Mouse (Mus musculus): ENCODE measurements around the gene Cyp3a11. TPM values are rescaled to one million over a fixed set of nuclear protein-coding genes. Genes with fewer than 3 reads are reported as not detected.

The Cyp3a11 gene
- total RNA-seq (2012; rRNA removed) (not detected in 2 replicates), total RNA-seq (2014; rRNA removed) (not detected in 2 replicates), polyA plus RNA-seq (2012; ENCODE audit: insufficient read length, low read depth) (not detected in 2 replicates)

DNA sequence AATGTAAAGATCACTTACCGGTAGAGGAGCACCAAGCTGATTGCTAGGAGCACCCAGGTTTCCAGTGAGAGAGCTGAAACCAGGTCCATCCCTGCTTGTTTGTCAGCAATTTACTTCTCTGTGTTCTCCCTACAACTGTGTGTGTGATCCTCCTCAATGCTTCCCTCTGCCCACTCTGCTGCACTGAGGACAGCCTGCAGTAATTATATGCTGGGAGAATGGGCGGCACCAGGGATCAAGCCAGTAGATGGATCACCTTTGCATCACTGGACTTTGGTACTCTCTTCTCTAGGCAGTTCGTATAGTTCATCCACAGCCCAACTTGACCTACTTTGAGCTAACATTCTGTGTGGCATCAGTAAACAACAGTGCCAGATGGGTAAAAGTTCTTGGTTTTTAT lies at the start of gene Cyp3a11:
TSS of gene Cyp3a11 (minus strand) at position 277 of the 400 bp plus-strand sequence.
- Histone ChIP-seq H3K9me3 (replicated peaks; ENCODE audit: low read length) (peaks cover 44% of the 10 kb centered on the region), H3K4me2 (ENCODE audit: insufficient read depth, low read depth, poor library complexity, severe bottlenecking) (no peak within 1 kb of the TSS), H3K79me2 (replicated peaks; ENCODE audit: control insufficient read depth, extremely low read depth, insufficient read depth, poor library complexity, severe bottlenecking) (no peaks in the 10 kb centered on the region), H3K4me3 (replicated peaks in 1 of 3; ENCODE audit: low read depth in 2 of 3, low read length in 2 of 3, poor library complexity in 1 of 3) (no peak within 1 kb of the TSS), H3K36me3 (replicated peaks in 1 of 2; ENCODE audit: control insufficient read depth in 1 of 2, insufficient read depth in 1 of 2, low read length in 1 of 2) (no peaks in the 10 kb centered on the region), H3K27ac (ENCODE audit: insufficient read depth, low read depth) (no peak within 1 kb of the TSS), H3K9ac (ENCODE audit: insufficient read depth, low read depth) (no peak within 1 kb of the TSS), H3K4me1 (ENCODE audit: control insufficient read depth in 1 of 2, insufficient read depth in 2 of 2) (no peaks in the 10 kb centered on the region), H3K27me3 (replicated peaks) (no peaks in the 10 kb centered on the region)
- in situ Hi-C loops (cut with MboI; ENCODE audit: low pct_ligation_motif_present, low pct_unique_long_range_greater_than_20kb, low sequenced_read_pairs): no loop called here
- dilution Hi-C loops (cut with MboI; ENCODE audit: extremely low pct_ligation_motif_present, extremely low pct_unique_long_range_greater_than_20kb, low sequenced_read_pairs): no loop called here
- no peak for DNase-seq (ENCODE audit: extremely low read depth)
- TF ChIP-seq NELFE (IDR thresholded peaks at IDR 0.05; ENCODE audit: low read depth, low read length): no peak

DNA sequence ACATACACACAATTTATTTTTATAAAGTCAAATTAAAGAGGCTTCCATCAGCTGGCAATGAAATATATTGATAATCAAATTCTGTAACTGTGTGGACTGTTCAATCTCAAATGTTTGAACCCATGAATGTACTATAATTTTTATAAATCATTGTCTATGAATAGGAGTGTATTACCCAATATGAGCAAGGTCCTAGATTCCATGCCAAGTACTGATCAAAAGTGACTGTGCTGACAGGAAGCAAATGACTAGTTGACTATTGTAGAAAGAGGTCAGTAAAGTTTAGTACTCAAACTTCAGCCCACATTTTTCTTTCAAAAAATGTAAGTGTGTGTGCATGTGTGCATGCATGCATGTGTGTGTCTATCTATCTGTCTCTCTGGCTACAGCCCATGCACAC lies 33.1 kb upstream of the Cyp3a11 start:
- in situ Hi-C loops (cut with MboI; ENCODE audit: low pct_ligation_motif_present, low pct_unique_long_range_greater_than_20kb, low sequenced_read_pairs): no loop called here
- no peak overlapping the region for H3K27ac ChIP-seq (ENCODE audit: insufficient read depth, low read depth)
- no peak overlapping the region for H3K4me2 ChIP-seq (ENCODE audit: insufficient read depth, low read depth, poor library complexity, severe bottlenecking)
- dilution Hi-C loops (cut with MboI; ENCODE audit: extremely low pct_ligation_motif_present, extremely low pct_unique_long_range_greater_than_20kb, low sequenced_read_pairs): no loop called here
- peaks cover 52% of the 10 kb centered on the region for H3K9me3 ChIP-seq (replicated peaks; ENCODE audit: low read length)
- H3K4me3 ChIP-seq (replicated peaks in 1 of 3; ENCODE audit: low read depth in 2 of 3, low read length in 2 of 3, poor library complexity in 1 of 3): no peak overlapping the region
- no peaks in the 10 kb centered on the region for H3K27me3 ChIP-seq (replicated peaks)
- H3K79me2 ChIP-seq (replicated peaks; ENCODE audit: control insufficient read depth, extremely low read depth, insufficient read depth, poor library complexity, severe bottlenecking): no peaks in the 10 kb centered on the region
- no peaks in the 10 kb centered on the region for H3K4me1 ChIP-seq (ENCODE audit: control insufficient read depth in 1 of 2, insufficient read depth in 2 of 2)
- no peak for DNase-seq (ENCODE audit: extremely low read depth)
- TF ChIP-seq MAFK (IDR thresholded peaks at IDR 0.05; ENCODE audit: insufficient replicate concordance, low read length) (no peak), JUND (conservative IDR thresholded peaks at IDR 0.05; ENCODE audit: low read depth, low read length) (no peak), MEF2A (IDR thresholded peaks at IDR 0.05; ENCODE audit: borderline replicate concordance, low read depth, low read length) (no peak), NELFE (IDR thresholded peaks at IDR 0.05; ENCODE audit: low read depth, low read length) (no peak), POLR2A (IDR thresholded peaks at IDR 0.05; ENCODE audit: low read depth, low read length) (no peak), MYC (IDR thresholded peaks at IDR 0.05; ENCODE audit: low read depth, low read length) (no peak), ZMIZ1 (IDR thresholded peaks at IDR 0.05; ENCODE audit: low read depth, low read length) (no peak), ELF1 (IDR thresholded peaks at IDR 0.05; ENCODE audit: low read depth, low read length) (no peak), GABPA (IDR thresholded peaks at IDR 0.05; ENCODE audit: insufficient replicate concordance, low read depth, low read length) (no peak), CHD2 (IDR thresholded peaks at IDR 0.05; ENCODE audit: low read length) (no peak), POLR2AphosphoS2 (IDR thresholded peaks at IDR 0.05; ENCODE audit: low read depth, low read length) (no peak), BHLHE40 (IDR thresholded peaks at IDR 0.05; ENCODE audit: low read depth, low read length) (no peak), UBTF (IDR thresholded peaks at IDR 0.05; ENCODE audit: low read depth, low read length) (no peak), PAX5 (IDR thresholded peaks at IDR 0.05; ENCODE audit: low read length) (no peak), MAX (IDR thresholded peaks at IDR 0.05; ENCODE audit: low read length) (no peak), USF1 (IDR thresholded peaks at IDR 0.05; ENCODE audit: low read depth, low read length) (no peak)
- no peaks in the 10 kb centered on the region for H3K36me3 ChIP-seq (replicated peaks in 1 of 2; ENCODE audit: control insufficient read depth in 1 of 2, insufficient read depth in 1 of 2, low read length in 1 of 2)
- H3K9ac ChIP-seq (ENCODE audit: insufficient read depth, low read depth): no peak overlapping the region

Data from CH12.LX (cell line).